Mouse (Mus musculus) fibroblast of lung, adult 2 months (primary cell): ENCODE data around the gene Fkbp9.
A peak's percentile ranks its signal among the peaks of the same experiment; 100 is the strongest.

Experiments
- DNase-seq: peaks from one replicate; pipeline ENCODE4 v3.0.0-alpha.2; 2011; ENCODE audit warnings: low read depth

The Fkbp9 gene

DNA sequence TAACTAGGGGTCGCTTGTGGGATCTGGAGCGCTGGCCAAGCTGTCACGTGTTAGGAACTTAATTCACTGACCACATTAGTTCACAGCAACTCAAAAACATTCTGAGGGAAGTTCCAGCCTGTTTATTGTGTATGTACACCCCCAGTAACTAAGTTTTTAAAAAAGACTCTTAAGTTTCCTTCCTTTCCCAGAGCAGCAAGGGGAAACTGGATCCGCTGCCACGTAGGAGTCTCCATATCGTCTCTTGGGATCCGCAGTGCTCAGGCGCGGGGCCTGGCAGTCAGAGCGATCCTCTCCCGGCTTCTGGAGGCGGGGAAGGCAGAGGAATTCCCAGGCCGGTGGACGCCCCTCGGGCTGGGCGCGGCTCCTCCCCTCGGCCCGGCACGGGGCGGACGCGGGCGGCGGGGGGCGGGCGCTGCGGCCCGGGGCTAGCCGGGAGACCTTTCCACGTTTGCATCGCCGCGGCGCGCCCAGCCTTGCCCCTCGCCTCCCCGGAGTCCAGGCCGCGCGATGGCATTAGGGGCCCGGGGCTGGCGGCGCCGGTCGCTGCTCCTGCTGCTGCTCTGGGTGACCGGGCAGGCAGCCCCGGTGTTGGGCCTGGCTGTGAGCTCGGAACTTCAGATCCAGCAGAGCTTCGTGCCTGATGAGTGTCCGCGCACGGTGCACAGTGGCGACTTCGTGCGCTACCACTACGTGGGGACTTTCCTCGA lies at the start of gene Fkbp9:
Fkbp9 (plus strand) TSS at position 363 of the 710 bp plus-strand sequence.
- peak; percentile 72 for DNase-seq

DNA sequence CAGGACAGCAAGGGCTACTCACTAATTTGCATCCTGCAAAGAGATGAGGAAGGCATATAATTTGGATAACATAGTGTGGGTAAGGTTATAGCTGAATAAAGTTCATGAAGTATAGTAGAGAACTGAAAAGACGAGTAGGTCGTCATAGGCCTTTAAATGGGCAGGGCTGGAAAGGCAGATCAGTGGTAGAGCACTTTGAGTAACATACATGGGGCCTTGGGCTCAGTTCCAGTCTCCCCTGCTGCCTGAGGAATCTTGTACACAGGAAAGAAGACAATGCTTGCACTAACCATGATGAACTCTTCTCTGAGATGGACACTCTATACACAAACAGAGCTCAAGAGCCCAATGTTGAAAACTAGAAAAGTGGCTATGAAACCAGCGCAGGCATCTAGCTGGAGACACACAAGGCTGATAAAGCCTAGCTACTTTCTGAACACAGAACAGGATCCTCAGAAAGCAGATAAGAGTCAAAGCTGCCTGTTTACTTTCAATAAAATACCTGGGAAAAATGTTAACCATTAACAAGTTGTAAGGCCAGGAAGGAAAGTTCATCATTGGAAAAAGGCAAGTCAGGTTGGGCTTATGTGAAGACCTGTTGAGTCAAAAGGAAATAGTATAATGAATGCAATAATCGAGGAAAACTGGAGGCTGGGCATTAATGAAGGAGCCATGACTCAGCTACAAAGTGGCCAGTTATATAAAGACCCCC lies 48.1 kb upstream of the Fkbp9 start:
- no peak for DNase-seq

DNA sequence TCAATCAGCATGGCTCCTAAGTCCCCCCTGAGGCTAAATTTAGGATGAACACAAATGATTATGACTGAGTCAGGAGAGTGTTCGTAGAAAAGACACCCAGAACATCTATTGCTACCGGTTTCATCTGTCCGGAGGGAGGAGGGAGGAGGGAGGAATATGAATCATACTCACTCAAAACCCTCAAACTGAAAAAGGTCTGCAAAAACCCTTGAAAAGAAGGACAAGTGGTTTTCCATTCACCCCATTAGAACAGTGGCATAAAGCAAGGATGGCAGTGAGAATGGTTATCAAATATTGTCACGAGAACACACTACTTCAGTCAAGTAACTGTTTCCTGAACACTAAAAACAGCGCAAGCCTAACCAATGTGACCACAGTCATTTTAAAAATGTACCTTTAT lies 46.8 kb upstream of the Fkbp9 start:
- no peak for DNase-seq

DNA sequence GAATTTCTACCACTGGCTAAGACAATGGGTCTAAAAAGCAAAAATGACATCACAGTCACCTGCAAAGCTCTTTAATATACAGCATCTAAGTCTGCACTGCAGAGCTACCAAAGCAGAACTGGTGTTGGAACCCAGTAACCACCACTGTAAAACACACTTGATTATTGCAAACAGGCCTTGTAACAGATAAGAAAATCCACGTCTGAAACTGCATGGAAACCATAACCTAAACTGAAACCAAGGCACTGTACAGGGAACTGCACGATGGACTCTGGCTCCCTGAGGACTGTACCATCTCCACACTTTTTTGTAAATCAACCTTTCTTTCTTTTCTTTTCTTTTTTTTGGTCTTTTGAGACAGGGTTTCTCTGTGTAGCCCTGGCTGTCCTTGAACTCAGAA lies 44.2 kb upstream of the Fkbp9 start:
- DNase-seq, result no peak

DNA sequence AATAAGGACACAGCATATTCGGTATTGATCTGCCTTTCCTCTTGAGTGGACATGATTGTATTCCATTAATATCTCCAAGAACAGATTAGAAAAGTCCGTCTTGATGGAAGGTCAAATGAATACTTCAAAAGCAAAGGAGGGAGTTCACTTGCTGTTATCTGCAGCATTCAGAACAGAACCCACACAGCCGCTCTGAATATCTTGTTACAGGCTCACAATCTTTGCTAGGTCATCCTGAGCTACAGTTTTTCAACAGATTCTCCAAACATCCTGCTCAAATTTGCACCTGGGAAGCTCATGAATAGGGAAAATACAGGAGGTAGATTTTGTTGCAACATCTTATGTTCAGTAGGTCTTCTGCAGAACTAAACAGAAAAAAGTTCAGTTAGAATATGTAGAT lies 42.5 kb upstream of the Fkbp9 start:
- no peak for DNase-seq

DNA sequence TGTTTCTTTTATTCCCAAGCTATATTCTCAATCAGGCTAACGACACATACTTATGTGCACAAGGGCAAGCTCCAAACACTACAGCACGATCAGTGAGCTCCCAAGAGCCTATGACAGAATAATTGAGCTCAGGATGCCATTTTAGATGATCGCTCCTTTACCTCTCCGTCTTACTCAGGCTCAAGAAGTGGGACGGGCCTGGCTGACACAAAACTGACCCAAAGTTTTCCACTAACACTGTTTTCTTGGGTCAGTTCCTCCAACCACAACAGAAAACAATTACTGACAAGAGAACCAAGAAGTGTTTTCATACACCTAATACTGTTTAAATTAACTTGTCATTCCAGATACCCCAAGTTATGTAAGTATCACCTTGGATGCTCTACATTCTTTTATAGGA lies 37.0 kb upstream of the Fkbp9 start:
- no peak for DNase-seq

DNA sequence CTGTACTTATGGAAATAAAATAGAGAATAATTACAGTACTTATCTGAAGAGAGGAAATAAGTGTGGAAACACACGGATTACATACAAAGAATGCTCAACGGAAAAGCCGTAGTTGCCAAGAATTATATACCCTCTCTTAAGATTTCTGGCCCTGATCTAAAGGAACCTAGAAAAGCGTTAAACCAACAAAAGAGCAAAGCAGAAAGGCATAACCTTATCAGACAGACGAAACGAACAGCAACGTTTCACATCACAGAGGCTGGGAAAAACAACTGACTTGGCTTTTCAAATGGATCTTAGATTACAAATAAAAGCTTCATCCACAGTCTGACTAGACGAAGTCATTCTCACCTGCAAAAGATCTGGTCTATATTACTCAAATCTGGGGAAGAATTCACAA lies 35.6 kb upstream of the Fkbp9 start:
- DNase-seq, result no peak

DNA sequence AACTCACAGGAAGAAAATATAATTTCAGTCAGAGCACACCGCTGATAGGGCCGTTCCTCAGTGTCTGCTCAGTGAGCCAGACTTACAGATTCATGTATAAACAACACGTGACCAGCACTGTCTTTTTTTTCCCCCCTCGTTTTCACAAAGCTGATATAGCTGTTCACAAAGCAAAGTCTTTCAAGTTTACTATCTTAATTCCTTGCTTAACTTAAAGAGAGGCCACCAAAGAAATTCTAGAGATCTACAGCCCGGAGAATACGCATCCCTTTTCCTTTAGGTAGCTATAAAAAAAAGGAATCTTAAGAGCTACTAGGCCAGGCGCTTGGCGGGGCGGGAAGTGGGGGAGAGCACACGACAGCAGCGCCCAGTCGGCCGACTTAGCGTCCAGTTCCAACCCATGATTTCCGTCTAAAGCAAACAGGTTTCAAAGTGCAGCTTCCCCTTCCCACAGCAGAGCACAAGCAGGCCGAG lies 35.2 kb upstream of the Fkbp9 start:
- DNase-seq, result peak; percentile 23

DNA sequence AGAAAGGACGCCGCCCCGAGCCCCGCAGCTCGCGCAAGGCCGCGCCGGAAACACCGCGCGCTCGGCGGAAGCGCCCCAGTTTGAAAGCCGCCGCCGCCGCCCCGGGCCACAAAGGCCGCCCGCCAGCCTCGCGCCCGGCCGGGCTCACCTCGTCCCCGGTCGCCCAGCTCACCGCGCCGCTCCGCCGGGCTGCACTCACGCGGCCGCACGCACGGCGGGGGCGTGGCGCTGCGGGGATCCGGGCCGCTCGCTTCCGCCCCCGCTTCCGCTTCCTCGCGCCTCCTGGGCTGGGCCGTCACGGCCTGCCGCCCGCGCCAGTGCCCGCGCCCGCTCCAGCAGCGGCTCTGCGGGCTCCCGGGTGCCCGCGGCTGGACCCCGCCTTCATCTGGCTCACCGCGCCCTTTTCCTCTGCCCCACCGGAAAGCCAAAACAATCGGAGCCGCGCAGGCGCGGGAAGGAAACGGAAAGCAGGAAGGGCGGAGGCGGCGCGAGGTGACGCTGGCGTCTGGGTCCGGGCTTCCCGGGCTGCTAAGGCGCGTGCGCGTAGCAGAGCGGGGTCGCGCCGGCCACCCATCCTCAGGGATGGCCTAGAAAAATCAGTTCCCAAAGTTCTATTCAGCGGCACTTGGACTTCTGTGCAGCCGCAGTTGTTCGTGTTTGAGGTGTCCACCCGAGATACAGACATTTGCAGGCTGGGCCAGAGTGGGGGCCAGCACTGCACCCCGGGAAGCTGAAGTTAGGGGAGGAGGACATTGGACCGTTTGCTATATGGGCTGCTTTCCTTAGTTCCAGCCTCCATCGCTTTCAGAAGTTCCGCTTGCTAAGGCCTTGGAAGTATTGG lies 34.3 kb upstream of the Fkbp9 start, which contains the start of gene Kbtbd2:
Kbtbd2 (minus strand) TSS at position 503 of the 841 bp plus-strand sequence.
- DNase-seq, result peak; percentile 71

DNA sequence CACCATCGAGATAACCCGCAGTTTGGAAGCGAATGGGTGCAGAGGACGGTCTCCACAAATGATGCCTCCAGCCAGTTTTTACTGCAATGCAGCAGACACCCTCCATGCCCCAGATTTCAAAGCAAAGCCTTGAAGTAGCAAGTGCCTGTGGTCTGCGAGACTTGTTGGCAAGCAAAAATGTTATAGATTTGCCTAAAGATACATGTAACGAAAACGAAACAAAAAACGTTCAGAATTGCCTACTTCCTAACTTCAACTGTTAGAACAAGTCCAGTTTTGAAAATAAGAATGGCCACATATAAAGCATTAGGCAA lies 33.8 kb upstream of the Fkbp9 start:
- no peak for DNase-seq

DNA sequence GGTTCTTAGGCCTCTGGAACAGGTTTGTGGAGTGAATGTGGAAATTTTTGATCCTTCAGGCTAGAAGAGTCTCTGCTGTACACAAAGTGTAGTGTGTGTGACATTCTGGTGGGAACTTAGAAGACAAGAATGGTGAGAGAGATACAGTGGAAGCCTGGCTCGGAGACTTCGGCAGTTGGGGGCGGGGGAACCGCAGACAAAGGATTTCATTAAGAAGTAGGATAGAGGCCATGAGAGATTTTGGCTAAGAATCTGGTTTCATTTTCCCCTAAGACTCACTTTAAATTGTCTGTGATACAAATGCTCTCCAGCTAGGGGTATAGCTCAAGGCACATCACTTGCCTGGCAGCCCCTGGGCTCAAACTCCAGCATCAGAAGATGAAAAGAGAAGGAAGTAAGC lies 26.8 kb upstream of the Fkbp9 start:
- no peak for DNase-seq

DNA sequence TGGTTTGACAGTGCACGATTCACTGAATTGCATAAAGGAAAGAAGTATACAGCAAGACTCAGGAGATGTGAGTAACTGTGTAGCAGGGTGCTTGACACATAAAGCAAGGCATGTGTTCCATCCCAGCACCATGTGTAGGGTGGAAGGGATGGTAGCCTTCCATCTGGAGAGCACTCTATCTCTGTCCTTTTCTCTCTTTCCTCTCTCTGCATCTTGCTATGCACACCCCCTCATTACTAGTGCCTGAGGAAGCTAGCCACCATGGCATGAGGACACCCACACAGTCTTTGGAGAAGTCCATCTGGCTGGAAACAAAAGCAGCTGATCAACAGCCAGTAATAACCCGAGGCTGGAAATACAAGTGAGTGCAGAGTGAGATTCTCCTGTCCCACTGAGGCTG lies 25.7 kb upstream of the Fkbp9 start:
- no peak for DNase-seq

DNA sequence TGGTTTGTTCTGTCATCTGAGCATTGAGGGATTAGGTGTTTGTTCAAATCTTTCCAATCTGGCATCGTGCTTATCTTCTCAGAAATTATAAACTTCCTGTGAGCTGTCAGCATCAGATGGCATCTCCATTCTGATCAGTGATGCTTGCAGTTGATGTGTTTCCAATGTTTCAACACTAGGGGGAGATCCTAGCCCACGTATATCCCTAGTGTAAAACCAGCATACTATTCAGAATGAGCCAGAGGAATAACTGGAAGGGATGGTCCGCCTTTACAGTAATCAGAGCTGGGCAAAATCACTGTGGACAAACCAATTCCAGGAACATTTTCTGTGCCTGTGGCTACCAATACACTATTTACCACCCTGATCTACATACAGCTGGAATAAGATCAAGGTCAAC lies 23.2 kb upstream of the Fkbp9 start:
- peak; percentile 33 for DNase-seq

DNA sequence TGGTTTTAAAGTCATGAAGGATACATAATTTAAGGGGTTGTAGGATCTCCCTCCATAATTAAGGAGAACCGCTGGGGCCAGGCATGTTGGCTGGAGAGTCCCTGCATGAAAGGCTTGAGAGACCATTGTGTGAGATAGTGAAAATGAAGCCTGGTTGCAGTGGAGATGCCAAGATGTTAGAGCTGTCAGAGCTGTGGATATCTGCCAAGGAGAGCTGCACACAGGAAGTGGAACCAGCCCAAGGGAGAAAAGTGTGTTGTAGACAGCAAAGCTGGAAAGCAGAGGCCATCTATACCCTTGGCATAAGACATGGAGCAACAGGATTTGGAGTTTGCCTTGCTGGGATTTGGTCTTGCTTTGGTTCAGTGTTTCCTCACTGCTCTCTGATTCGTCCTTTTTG lies 18.5 kb upstream of the Fkbp9 start:
- DNase-seq, result no peak

DNA sequence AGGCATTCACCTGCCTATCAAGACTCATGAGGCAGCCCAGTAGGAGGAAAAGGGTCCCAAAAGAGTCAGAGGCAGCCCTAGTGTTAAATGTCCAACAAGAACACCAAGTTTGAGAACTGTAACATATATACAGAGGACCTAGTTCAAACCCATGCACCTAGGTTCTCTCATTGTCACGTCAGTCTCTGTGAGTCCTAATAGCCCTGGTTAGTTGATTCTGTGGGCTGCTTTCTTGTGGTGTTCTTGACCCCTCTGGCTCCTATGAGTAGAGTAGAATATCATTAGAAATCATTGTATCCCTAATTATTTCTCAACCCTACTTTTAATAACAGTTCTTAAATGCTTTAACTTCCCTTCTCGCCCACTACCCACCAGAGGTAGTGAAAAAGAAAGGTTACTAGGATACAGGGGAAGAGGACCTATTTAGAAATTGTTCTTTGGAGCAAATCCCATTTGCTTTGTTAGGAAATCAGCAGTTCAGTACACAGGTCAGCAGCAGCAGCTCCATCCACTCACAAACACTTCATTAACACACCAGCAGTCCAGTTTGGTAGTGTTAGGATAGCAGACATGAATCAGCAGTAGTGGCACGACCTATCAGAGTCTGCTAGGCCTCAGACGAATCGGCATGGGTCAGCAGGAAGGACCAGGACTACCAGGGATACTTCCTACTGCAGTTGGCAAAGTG lies 13.3 kb upstream of the Fkbp9 start:
- no peak for DNase-seq

DNA sequence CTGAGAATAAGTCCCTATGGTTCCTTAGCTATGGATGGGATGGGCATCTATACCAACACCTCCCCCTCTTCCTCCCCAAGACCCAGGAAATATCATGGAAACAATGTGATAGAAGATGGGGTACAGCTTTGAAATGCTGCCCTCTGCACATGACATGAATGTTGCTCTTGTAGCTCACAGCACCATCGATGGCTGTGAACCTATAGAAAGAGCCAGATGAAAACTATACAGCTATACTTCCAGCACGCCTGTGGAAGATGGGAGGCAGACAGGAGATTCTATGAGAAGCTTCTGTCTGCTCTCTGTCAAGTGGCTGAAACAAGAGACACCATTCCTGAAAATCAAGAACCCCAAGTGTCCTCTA lies 12.8 kb upstream of the Fkbp9 start:
- no peak for DNase-seq

DNA sequence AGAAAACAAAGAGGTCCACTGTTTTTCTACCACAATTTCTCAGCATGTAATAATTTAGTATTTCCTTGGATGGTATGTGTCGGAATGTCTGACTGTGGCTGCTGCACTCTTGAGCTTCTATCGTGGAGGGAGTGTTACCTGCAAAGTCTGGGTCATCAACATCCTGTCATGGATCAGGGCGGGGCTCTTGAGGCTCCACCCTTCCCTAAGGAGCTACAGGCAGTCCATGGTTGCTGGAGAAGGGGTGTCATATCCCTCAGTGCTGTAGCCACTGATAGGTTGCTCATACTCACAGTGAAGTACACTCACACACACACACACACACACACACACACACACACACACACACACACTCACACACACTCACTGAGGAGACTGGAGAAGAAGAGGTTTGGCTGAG lies 6.2 kb upstream of the Fkbp9 start:
- no peak for DNase-seq

DNA sequence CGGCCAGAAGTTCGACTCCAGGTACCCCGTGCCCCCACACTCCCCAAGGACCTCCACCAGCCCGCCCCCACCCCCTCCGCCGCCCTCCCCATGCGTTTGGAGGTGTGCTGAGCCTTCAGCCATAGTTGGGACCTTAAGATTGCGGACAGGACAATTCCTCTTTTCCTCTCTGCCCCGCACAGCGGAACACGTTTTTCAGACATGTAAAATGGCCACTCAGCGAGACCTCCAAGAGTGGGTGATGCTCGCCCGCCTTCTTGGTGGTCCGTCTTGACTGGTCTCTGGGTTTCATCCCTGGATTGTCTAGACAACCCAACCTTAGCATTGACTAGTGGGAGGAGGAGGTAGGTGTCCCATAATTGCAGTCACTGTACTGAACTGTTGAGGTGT lies 543 bp downstream of the Fkbp9 start:
- DNase-seq, result no peak

DNA sequence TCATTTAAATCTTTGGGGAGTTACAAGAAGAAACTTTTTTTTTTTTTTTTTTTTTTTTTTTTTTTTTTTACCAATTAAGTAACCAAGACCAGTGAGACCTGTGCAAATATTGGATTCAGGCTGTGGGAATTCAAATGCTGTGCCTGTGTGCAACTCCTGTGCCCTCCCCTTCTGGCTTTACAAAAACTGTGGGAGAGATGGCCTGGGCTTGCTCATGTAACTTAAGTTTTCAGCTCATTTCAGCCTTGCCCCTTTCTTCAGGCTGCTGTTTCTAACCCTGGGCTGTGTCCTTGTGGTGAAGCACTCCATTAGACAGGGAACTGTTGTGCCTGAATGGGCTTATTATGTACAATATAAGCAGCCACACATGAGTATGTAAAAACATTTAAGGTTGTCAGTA lies 971 bp downstream of the Fkbp9 start:
- no peak for DNase-seq

DNA sequence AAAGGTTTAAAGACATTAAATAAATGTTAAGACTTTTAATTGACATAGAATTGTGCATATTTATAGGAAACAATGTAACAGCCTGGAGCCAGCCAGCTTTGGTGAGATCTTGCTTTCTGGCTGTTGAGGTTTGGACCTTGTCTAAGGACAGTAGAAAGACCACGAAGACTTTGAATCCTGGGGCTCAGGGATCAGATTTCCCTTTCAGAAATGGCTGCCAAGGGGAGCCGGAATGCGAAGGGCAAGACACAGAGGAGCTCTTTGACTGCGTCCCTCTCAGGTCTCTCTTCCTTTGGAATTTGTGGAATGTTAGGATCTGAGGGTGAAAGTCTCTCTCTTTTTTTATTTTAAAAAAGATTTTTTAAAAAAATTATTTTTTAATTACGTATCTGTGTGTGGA lies 2.9 kb downstream of the Fkbp9 start:
- no peak for DNase-seq

DNA sequence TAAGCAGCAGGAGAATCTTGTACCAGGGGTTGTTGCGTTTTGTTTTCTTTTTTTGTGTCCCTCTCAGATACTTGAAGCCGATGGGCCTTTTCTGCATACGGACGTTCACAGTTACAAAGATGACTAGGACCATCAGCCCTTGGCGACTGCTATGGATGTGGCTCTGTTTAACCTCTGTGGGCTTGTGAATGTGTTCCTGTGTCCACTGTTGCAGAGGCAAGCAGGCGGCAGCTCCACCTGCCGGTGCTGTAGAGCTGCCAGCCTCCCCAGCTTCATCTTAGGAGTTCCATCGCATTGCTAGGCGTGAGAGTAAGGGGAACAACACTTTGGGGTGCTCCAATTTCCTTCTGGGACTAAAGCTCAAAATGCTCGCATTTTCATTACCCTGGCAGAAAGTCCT lies 3.7 kb downstream of the Fkbp9 start:
- DNase-seq, result no peak

DNA sequence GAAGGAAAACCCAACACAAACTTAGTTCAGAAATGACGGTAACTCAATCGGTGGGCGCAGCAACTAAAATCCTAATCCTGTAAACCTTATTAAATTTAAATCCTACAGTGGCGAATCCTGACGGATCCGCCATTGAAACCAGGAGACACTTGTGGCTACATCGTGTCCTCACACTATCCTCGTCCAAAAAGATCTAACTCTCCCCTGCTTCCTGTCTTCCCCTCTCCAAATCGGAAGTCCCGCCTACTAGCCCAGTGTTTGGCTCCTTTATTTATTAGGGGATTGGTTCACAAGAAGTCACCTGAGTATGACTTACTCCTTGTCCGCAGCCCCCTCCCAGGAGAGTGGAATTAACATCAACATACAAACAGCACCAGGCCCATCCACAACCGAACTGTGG lies 5.3 kb downstream of the Fkbp9 start:
- DNase-seq, result no peak

DNA sequence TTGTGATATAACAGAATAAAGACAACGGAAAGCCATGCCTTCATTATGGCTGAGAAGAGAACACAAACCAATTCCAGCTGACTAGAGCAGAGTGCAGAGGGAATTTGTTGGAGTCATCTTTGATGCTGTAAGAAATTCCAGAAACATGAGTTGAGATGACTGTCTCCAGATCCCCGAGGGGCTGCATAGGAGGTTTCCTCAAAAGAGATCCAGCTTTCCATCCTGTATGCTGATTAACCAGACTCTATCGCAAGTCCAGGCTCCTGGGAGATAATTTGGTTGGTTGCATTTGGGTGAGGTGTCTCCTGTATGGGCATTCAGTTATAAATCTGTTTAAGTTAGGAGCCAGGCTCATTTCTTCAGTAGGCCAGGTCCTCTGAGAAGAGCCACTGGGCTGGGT lies 5.8 kb downstream of the Fkbp9 start:
- no peak for DNase-seq
